Mouse (Mus musculus): ENCODE data around the gene Pla2g4f. TPM values are rescaled to one million over a fixed set of nuclear protein-coding genes. Genes with fewer than 3 reads are reported as not detected.

Gene Pla2g4f
- polyA plus RNA-seq, 1 experiment = 1.2 TPM

DNA sequence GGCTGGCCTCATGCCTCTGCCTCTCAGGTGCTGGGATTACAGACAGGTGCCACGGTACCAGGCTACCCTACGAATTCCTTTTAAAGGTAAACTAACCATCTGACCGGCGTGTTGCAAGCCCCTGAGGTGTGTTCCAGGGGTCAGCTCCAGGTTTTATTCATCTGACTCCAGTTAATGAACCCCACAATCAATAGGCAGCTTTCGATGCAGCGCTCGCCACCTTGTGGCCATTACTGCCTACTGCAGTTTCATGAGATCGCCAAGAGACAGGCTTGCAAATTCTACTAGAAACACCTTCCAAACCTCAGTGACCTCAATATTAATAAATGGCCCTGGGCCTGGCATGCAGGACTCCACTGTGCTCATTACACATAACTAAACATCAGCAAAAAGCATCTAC is 34.0 kb downstream of the Pla2g4f start:
- no peak for DNase-seq (ENCODE audit: low spot score)

DNA sequence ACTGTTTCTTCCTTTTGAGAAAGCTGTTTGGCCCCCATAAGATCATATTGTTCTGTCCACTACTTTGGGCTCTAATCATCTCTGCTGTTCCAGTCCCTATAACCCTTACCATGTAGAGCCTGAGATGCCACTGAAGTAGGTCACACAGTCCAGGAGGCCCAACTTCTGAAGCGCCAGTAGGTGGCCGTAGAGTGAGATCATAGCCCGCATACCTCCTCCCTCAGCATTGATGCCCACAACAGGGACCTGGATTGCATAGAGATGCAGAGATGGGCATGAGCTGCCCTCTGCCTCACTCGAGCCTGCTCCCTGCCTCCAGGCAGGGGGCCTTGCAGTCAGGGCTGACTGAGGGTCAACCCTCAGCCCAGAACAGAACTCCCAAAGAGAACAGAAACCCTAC is 37.0 kb downstream of the Pla2g4f start:
- DNase-seq (ENCODE audit: low spot score) = no peak

- DNase-seq (ENCODE audit: low spot score) = no peak
Observed at GRCm38 (mm10) chr2:120268635-120269034, 45.3 kb downstream of the Pla2g4f start.

GRCm38 (mm10) chr2:120265523-120265922 is 48.4 kb downstream of the Pla2g4f start:
- no peak for DNase-seq (ENCODE audit: low spot score)

DNA sequence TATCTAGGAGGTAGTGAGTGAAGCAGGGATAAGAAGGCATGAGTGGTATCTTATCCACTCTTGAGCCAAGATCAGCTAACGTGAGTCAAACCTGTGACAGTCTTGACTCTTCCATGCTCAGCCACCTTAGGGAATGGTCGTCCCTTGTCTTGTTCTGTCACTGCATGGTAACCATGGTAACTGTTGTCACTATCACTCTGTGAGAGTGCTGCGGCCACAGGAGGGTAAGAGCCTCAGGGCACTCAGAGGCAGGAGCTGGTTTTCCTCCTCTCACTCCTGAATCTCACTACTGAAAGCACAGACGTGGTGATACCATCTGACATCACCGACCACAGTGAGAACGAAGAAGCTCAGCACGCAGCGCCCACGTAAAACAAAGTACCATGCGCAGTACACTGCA is 49.1 kb downstream of the Pla2g4f start:
- no peak for DNase-seq (ENCODE audit: low spot score)

DNA sequence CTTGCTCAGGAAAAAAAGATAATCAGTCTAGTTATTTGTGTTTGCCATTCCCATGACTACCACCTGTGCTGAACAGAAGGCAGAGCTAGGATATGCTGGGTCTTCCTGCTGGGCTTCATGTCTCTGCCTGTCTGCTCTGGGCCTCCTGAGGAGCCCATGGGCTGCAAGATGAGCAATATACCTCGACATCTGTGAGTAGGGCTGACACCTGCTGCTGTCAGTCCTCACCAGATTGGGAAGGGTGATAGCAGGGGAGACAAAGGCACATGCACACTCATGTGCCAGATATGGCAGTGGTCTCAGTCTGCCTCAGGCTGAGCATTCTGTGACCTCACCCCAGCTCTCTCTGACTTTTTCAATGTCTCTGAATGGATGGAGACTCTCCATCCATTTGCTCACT is 51.1 kb downstream of the Pla2g4f start:
- DNase-seq (ENCODE audit: low spot score) = no peak

DNA sequence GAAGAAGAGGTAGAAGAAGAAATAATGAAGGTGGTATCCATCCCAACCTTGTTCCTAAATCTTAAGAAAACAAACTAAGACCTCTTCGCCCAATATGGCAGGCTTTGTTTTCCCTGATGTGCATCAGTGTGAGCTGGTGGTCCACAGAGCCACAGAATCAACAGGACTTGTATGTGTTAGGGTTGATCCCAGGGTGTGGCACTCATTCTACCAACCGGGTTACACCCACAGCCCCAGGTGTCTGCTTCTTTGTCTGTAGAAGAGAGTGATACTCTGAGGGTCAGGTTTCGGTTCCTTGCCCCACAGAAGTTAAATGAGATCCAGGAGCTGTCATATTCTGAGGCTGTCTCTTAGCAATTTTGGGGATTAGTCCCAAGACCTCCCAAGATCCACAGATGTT is 52.6 kb downstream of the Pla2g4f start:
- DNase-seq (ENCODE audit: low spot score) = no peak

DNA sequence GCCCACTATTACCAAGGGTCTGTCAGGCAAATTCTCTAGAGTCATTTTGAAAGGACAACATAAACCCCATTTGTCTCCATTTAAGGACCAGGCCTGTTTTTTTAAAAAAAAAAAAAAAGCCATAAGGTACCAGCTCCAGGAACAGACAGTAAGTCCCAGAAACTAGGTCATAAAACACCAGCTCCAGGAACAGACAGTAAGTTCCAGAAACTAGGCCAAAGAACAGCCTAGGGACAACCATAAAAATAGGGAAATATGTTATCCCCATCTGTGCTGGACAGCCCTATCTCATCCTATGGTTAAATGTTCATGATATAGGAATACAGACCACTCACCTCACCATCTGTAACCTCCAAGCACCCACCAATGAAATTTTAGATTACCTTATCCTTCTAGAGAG is 57.7 kb downstream of the Pla2g4f start:
- no peak for DNase-seq (ENCODE audit: low spot score)

DNA sequence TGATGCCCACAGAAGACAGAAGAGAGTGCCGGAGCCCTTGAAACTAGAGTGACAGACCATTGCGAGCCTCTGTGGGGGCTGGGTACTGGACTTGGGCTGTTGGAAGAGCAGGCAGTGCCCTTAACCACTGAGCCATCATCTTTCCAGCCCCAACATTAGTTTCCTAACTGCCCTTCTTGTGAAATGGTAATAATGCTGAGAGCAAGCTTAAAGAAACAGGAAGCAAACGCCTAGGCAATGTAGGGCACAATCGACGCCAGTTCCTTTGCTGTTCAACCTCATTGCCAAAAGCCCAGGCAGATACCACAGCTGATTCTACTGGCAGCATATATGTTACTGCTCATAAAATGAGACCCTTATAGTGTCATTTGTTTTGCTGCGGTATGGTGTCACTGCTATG is 61.3 kb downstream of the Pla2g4f start:
- DNase-seq (ENCODE audit: low spot score) = no peak

Other genes with a start within 250 kb of the Pla2g4f start
- 142 and 166 TPM in 2 replicates for gene Ehd4, start 159.6 kb downstream of the Pla2g4f start, polyA plus RNA-seq (2012; rRNA removed)
- 0.72 and 0.80 TPM in 2 replicates for gene Pla2g4e, start 68.8 kb downstream of the Pla2g4f start, polyA plus RNA-seq (2012; rRNA removed)
- gene Pla2g4d, start 25.0 kb downstream of the Pla2g4f start, polyA plus RNA-seq (2012; rRNA removed) = not detected in 2 replicates
- gene Vps39, start 39.0 kb upstream of the Pla2g4f start, polyA plus RNA-seq (2012; rRNA removed) = 26.4 and 26.6 TPM in 2 replicates
- gene Ganc, start 89.7 kb upstream of the Pla2g4f start, polyA plus RNA-seq (2012; rRNA removed) = 13.5 and 14.7 TPM in 2 replicates
- 26.2 and 30.7 TPM in 2 replicates for gene Tmem87a, start 89.9 kb upstream of the Pla2g4f start, polyA plus RNA-seq (2012; rRNA removed)
- 2.4 and 2.6 TPM in 2 replicates for gene Capn3, start 141.9 kb upstream of the Pla2g4f start, polyA plus RNA-seq (2012; rRNA removed)
- gene Zfp106, start 249.7 kb upstream of the Pla2g4f start, polyA plus RNA-seq (2012; rRNA removed) = 46.1 and 53.3 TPM in 2 replicates

Data from urinary bladder, adult 2 months (tissue).